Mouse (Mus musculus) MEL (cell line): ENCODE data around the gene Myo3b. TPM values are rescaled to one million over a fixed set of nuclear protein-coding genes. Genes with fewer than 3 reads are reported as not detected.

Experiments
- DNase-seq: peaks from one replicate; pipeline ENCODE4 v3.0.0; 2011; ENCODE audit warnings: low read depth, low spot score
- H3K27ac ChIP-seq: 2 replicates; pipeline ENCODE4 v1.5.1; 2012; ENCODE audit warnings: low read depth, mild to moderate bottlenecking, control low read depth, low read length, moderate library complexity; ENCODE audit not compliant: control insufficient read depth
- H3K27me3 ChIP-seq, 2 experiments: fragments of 150-350 bp in 1 of 2; sonication (generic) in 1 of 2; 2 replicates each; pipeline ENCODE4 v1.6.1; 2012; ENCODE audit warnings: low read length in 2 of 2, mild to moderate bottlenecking in 2 of 2, improper control_type of control experiment in 1 of 2, moderate library complexity in 1 of 2; ENCODE audit not compliant: insufficient read depth in 2 of 2, control insufficient read depth in 1 of 2
- H3K36me3 ChIP-seq, 2 experiments: 2 replicates each; pipeline ENCODE4 v1.6.1; 2012 to 2014; ENCODE audit warnings: low read length in 2 of 2, improper control_type of control experiment in 1 of 2, inconsistent platforms in 1 of 2, mild to moderate bottlenecking in 1 of 2; ENCODE audit not compliant: insufficient read depth in 2 of 2, control insufficient read depth in 1 of 2
- H3K4me1 ChIP-seq, 2 experiments: fragments of 150-350 bp in 1 of 2; sonication (generic) in 1 of 2; 2 replicates each; pipeline ENCODE4 v1.6.1; 2012; ENCODE audit warnings: low read length in 2 of 2, improper control_type of control experiment in 1 of 2, mild to moderate bottlenecking in 1 of 2; ENCODE audit not compliant: insufficient read depth in 2 of 2, control insufficient read depth in 1 of 2
- H3K4me3 ChIP-seq, 2 experiments: fragments of 150-350 bp in 1 of 2; sonication (generic) in 1 of 2; 2 replicates each; pipeline ENCODE4 v1.5.1; 2012; ENCODE audit warnings: low read depth in 2 of 2, low read length in 2 of 2, mild to moderate bottlenecking in 2 of 2, moderate library complexity in 2 of 2, control low read depth in 1 of 2, improper control_type of control experiment in 1 of 2; ENCODE audit not compliant: control insufficient read depth in 1 of 2, insufficient read depth in 1 of 2
- H3K79me2 ChIP-seq: 2 replicates; pipeline ENCODE4 v1.6.1; 2012; ENCODE audit warnings: mild to moderate bottlenecking, low read length, moderate library complexity; ENCODE audit not compliant: control insufficient read depth, poor library complexity, insufficient read depth
- H3K9ac ChIP-seq: 2 replicates; pipeline ENCODE4 v1.6.1; 2012; ENCODE audit warnings: low read depth, mild to moderate bottlenecking, control low read depth, low read length, moderate library complexity; ENCODE audit not compliant: control insufficient read depth, poor library complexity, severe bottlenecking
- H3K9me3 ChIP-seq: fragments of 150-350 bp; sonication (generic); replicated peaks from 2 replicates; pipeline ENCODE4 v1.6.1; 2012; ENCODE audit warnings: mild to moderate bottlenecking, low read length, improper control_type of control experiment, moderate library complexity; ENCODE audit not compliant: insufficient read depth
- BHLHE40 ChIP-seq: IDR thresholded peaks from 2 replicates; pipeline ENCODE4 v1.6.1; 2012; ENCODE audit warnings: low read depth, mild to moderate bottlenecking, inconsistent platforms, low read length, improper control_type of control experiment, borderline replicate concordance
- CHD1 ChIP-seq: IDR thresholded peaks from 2 replicates; pipeline ENCODE4 v1.6.1; 2012; ENCODE audit warnings: low read depth, mild to moderate bottlenecking, inconsistent platforms, low read length, improper control_type of control experiment
- E2F4 ChIP-seq: IDR thresholded peaks from 2 replicates; pipeline ENCODE4 v1.6.1; 2011; ENCODE audit warnings: low read depth, low read length, improper control_type of control experiment, borderline replicate concordance
- EP300 ChIP-seq, 2 experiments: IDR thresholded peaks; 2 replicates each; pipeline ENCODE4 v1.6.1; 2011; ENCODE audit warnings: improper control_type of control experiment in 2 of 2, low read length in 2 of 2, low read depth in 1 of 2, mild to moderate bottlenecking in 1 of 2
- ETS1 ChIP-seq: IDR thresholded peaks from 2 replicates; pipeline ENCODE4 v1.6.1; 2012; ENCODE audit warnings: low read depth, mild to moderate bottlenecking, inconsistent platforms, low read length, improper control_type of control experiment, moderate library complexity
- GABPA ChIP-seq: IDR thresholded peaks from 2 replicates; pipeline ENCODE4 v1.6.1; 2012; ENCODE audit warnings: low read depth, mild to moderate bottlenecking, inconsistent platforms, low read length, improper control_type of control experiment, moderate library complexity
- GATA1 ChIP-seq: IDR thresholded peaks from 2 replicates; pipeline ENCODE4 v1.6.1; 2011; ENCODE audit warnings: low read depth, low read length, improper control_type of control experiment
- JUND ChIP-seq: IDR thresholded peaks from 2 replicates; pipeline ENCODE4 v1.6.1; 2011; ENCODE audit warnings: low read depth, mild to moderate bottlenecking, improper control_type of control experiment, low read length
- KAT2A ChIP-seq: conservative IDR thresholded peaks from 2 replicates; pipeline ENCODE4 v1.6.1; 2012; ENCODE audit warnings: low read depth, low read length, improper control_type of control experiment, inconsistent platforms
- MEF2A ChIP-seq: IDR thresholded peaks from 2 replicates; pipeline ENCODE4 v1.6.1; 2014; ENCODE audit warnings: low read depth, mild to moderate bottlenecking, inconsistent platforms, low read length, improper control_type of control experiment; ENCODE audit not compliant: poor library complexity, insufficient replicate concordance, severe bottlenecking; ENCODE audit errors: extremely low read depth
- MXI1 ChIP-seq: IDR thresholded peaks from 2 replicates; pipeline ENCODE4 v1.6.1; 2011; ENCODE audit warnings: mild to moderate bottlenecking, low read depth, low read length, improper control_type of control experiment
- MYB ChIP-seq: IDR thresholded peaks from 2 replicates; pipeline ENCODE4 v1.6.1; 2011; ENCODE audit warnings: mild to moderate bottlenecking, low read depth, low read length, improper control_type of control experiment
- MYC ChIP-seq: IDR thresholded peaks from 2 replicates; pipeline ENCODE4 v1.6.1; 2011; ENCODE audit warnings: low read depth, mild to moderate bottlenecking, low read length, improper control_type of control experiment, moderate library complexity
- POLR2AphosphoS2 ChIP-seq: IDR thresholded peaks from 2 replicates; pipeline ENCODE4 v1.6.1; 2011; ENCODE audit warnings: low read length, improper control_type of control experiment
- POLR2AphosphoS5 ChIP-seq: IDR thresholded peaks from 2 replicates; pipeline ENCODE4 v1.6.1; 2012; ENCODE audit warnings: low read depth, borderline replicate concordance, mild to moderate bottlenecking, inconsistent platforms, low read length, moderate library complexity, mixed read lengths
- RAD21 ChIP-seq: IDR thresholded peaks from 2 replicates; pipeline ENCODE4 v1.6.1; 2011; ENCODE audit warnings: mild to moderate bottlenecking, low read depth, low read length, improper control_type of control experiment
- TAL1 ChIP-seq: IDR thresholded peaks from 2 replicates; pipeline ENCODE4 v1.6.1; 2012; ENCODE audit warnings: mild to moderate bottlenecking, inconsistent platforms, low read length, moderate library complexity, mixed read lengths
- UBTF ChIP-seq: IDR thresholded peaks from 2 replicates; pipeline ENCODE4 v1.6.1; 2012; ENCODE audit warnings: low read depth, mild to moderate bottlenecking, inconsistent platforms, low read length, improper control_type of control experiment, moderate library complexity, borderline replicate concordance; ENCODE audit not compliant: insufficient read depth
- USF1 ChIP-seq: IDR thresholded peaks from 2 replicates; pipeline ENCODE4 v1.6.1; 2014; ENCODE audit warnings: low read depth, mild to moderate bottlenecking, inconsistent platforms, low read length, improper control_type of control experiment, moderate library complexity
- ZC3H11A ChIP-seq: IDR thresholded peaks from 2 replicates; pipeline ENCODE4 v1.6.1; 2012; ENCODE audit warnings: low read depth, mild to moderate bottlenecking, inconsistent platforms, low read length, improper control_type of control experiment
- ZKSCAN1 ChIP-seq: IDR thresholded peaks from 2 replicates; pipeline ENCODE4 v1.6.1; 2012; ENCODE audit warnings: low read depth, mild to moderate bottlenecking, inconsistent platforms, low read length, improper control_type of control experiment, moderate library complexity
- ZMIZ1 ChIP-seq: IDR thresholded peaks from 2 replicates; pipeline ENCODE4 v1.6.1; 2012; ENCODE audit warnings: low read depth, mild to moderate bottlenecking, inconsistent platforms, low read length, improper control_type of control experiment, moderate library complexity
- polyA plus RNA-seq, 2 experiments: library from polyadenylated mRNA; stranded (reverse) in 1 of 2; unstranded in 1 of 2; fragments of >175 nt in 1 of 2; fragments of >200 nt in 1 of 2; gene quantifications; 2 replicates each; pipeline versions ENCODE4 v1.2.1 to v1.2.4; 2012; ENCODE audit warnings: low replicate concordance in 2 of 2, low read depth in 1 of 2; ENCODE audit not compliant: insufficient read length in 2 of 2, insufficient read depth in 1 of 2, missing spikeins in 1 of 2
- total RNA-seq: library from RNA; depleted of rRNA; stranded (reverse); fragments of 300-350 nt; gene quantifications from 2 replicates; pipeline ENCODE4 v1.2.3, GENCODE M21; 2012

Gene Myo3b
- total and polyA plus RNA-seq, 3 experiments, result not detected

DNA sequence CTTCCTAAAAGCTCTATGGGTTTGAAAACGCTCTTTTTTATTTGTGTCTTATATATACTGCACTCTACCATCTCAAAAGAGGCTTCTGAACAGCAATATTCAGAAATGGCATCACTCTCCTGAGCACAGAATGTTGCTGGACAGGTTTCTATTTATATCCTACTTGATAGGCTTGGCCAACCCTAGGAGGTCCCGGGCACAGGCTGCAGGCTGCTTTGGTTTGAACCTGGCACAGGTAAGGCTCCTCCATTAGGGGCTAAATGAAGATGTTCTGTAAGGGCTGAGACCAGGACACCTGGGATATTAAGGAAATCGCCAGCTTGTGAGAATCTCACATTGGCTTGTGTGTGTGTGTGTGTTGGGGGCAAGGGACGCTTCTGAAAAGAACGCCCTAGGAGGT is 30.9 kb downstream of the Myo3b start:
- Histone ChIP-seq H3K79me2 (no peaks in the 10 kb centered on the region), H3K4me3 (no peak overlapping the region), H3K9ac (no peak overlapping the region), H3K27me3 (peaks cover 3 to 9% of the 10 kb centered on the region in 2 experiments; a peak in 3 of 4 replicates), H3K36me3 (no peaks in the 10 kb centered on the region), H3K27ac (no peak overlapping the region), H3K4me1 (no peaks in the 10 kb centered on the region), H3K9me3 (no peaks in the 10 kb centered on the region)
- TF ChIP-seq USF1 (no peak), MXI1 (no peak), POLR2AphosphoS5 (no peak), ZC3H11A (no peak), KAT2A (no peak), CHD1 (no peak)
- no peak for DNase-seq

DNA sequence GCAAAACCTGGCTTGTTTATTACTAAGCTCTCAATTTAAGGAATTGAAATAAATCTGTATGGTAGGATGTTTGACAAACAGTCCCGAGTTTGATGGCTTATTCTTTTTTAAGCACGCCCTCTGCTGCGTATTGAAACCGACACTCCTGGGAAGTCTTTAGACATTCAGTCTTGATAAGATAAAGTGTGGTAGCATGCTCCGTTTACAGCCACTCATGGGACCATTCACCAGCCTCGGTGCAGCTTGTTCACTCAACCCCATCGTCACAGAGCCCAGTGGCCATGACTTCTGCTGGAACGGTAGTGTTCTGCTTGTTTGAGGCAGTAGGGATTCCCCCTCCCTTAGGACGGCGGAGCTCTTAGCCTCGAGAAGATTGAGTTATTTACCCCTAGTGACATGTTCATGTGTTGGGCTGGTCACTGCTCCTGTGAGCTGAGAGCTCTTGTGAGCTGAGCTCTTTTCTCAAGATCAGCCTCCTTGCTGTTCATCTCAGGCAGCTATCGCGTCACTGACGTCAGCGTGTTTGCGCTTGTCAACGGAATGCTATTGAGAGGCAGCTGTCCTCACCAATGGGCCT is 44.6 kb downstream of the Myo3b start:
- H3K4me1 ChIP-seq, result no peaks in the 10 kb centered on the region
- no peak for DNase-seq
- TF ChIP-seq USF1 (no peak), GATA1 (no peak), E2F4 (no peak), ZKSCAN1 (no peak), EP300 (IDR thresholded peaks at IDR 0.05; ENCODE audit: low read depth in 1 of 2, low read length in 2 of 2) (no peak), JUND (no peak)

DNA sequence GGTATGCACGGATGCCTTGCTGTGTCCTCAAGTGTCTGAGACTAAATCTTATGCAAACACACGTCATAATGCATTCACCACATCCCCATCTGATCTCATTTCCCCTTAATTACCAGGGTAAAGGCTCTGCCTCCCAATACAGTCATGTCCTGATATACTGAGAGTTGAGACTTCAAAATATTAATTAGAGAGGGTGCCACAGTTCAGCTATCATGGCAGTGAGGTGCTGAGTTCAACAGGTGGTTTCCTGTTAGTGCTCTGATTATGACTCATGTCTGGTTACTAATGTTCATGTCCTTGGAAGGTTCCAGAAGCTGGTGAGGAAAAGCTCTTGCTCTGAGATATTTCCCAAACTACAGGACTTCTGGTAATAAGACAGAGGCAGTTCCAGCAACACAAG is 52.3 kb downstream of the Myo3b start:
- no peak overlapping the region for H3K9ac ChIP-seq
- no peaks in the 10 kb centered on the region for H3K4me1 ChIP-seq
- H3K27me3 ChIP-seq, result no peaks in the 10 kb centered on the region; a peak in 1 of 4 replicates
- DNase-seq, result no peak
- H3K36me3 ChIP-seq, result no peaks in the 10 kb centered on the region
- H3K27ac ChIP-seq, result no peak overlapping the region
- H3K4me3 ChIP-seq, result no peak overlapping the region
- no peaks in the 10 kb centered on the region for H3K79me2 ChIP-seq
- H3K9me3 ChIP-seq, result no peaks in the 10 kb centered on the region
- no peak for TF ChIP-seq POLR2AphosphoS2
- TF ChIP-seq ETS1, result no peak
- no peak for TF ChIP-seq MYC
- no peak for TF ChIP-seq GATA1
- TF ChIP-seq KAT2A, result no peak
- no peak for TF ChIP-seq E2F4
- TF ChIP-seq RAD21, result no peak
- TF ChIP-seq BHLHE40, result no peak
- no peak for TF ChIP-seq GABPA
- TF ChIP-seq MXI1, result no peak
- TF ChIP-seq UBTF, result no peak
- TF ChIP-seq MYB, result no peak
- TF ChIP-seq ZC3H11A, result no peak
- no peak for TF ChIP-seq ZMIZ1
- TF ChIP-seq MEF2A, result no peak
- no peak for TF ChIP-seq TAL1
- no peak for TF ChIP-seq POLR2AphosphoS5

More for the DNA sequence above, 44.6 kb downstream of the Myo3b start:
- Histone ChIP-seq H3K27ac (no peak overlapping the region), H3K36me3 (no peaks in the 10 kb centered on the region), H3K9me3 (no peaks in the 10 kb centered on the region), H3K27me3 (peaks cover 3 to 4% of the 10 kb centered on the region in 2 experiments; a peak in 3 of 4 replicates), H3K4me3 (no peak overlapping the region), H3K79me2 (no peaks in the 10 kb centered on the region), H3K9ac (no peak overlapping the region)
